Mouse (Mus musculus) lung, adult 2 months (tissue): Measurements from ENCODE around the gene Arid4a. TPM values are rescaled to one million over a fixed set of nuclear protein-coding genes. Genes with fewer than 3 reads are reported as not detected.
A peak's percentile ranks its signal among the peaks of the same experiment; 100 is the strongest.

ENCODE experiments used
- DNase-seq: peaks from one replicate; pipeline ENCODE4 v3.0.0; 2022
- H3K4me1 ChIP-seq: fragments of 200-500 bp; 2 replicates; pipeline ENCODE4 v1.6.1; 2011; ENCODE audit warnings: low read length; ENCODE audit not compliant: control insufficient read depth, insufficient read depth
- H3K4me3 ChIP-seq: fragments of 200-500 bp; replicated peaks from 2 replicates; pipeline ENCODE3; 2011; ENCODE audit warnings: low read depth, mild to moderate bottlenecking, control low read depth, low read length; ENCODE audit errors: extremely low read depth
- CTCF ChIP-seq: fragments of 200-500 bp; IDR thresholded peaks from 2 replicates; pipeline ENCODE4 v1.5.1; 2011; ENCODE audit warnings: mild to moderate bottlenecking, low read length, control low read depth; ENCODE audit not compliant: insufficient read depth
- POLR2A ChIP-seq: fragments of 200-500 bp; IDR thresholded peaks from 2 replicates; pipeline ENCODE4 v1.6.1; 2011; ENCODE audit warnings: low read depth, mild to moderate bottlenecking, control low read depth, low read length, borderline replicate concordance; ENCODE audit errors: extremely low read depth
- WGBS: fragments of 180-500 bp; shearing (Covaris S2); methylation state at CpG from one replicate; pipeline ENCODE4 v1.1.7; 2018; 5-methylcytosine and 5-hydroxymethylcytosine counted together
- polyA plus RNA-seq: library from polyadenylated mRNA; depleted of rRNA; stranded (reverse); fragments of >200 nt; gene quantifications from 2 replicates; pipeline ENCODE4 v1.2.3, GENCODE M21; 2012

Gene Arid4a
- polyA plus RNA-seq, 1 experiment: 5.4 TPM

GRCm38 (mm10) chr12:70975891-70976290 is 39.9 kb upstream of the Arid4a start:
- DNase-seq: no peak
- TF ChIP-seq POLR2A: no peak
- no peak for TF ChIP-seq CTCF
- peaks cover 2% of the 10 kb centered on the region; the same call in 1 of the 2 replicates for H3K4me1 ChIP-seq
- H3K4me3 ChIP-seq: peak overlapping the region; percentile 96
- 40% methylated on average over 3 of the region's 3 CpGs for WGBS

GRCm38 (mm10) chr12:70978345-70978744 is 37.4 kb upstream of the Arid4a start:
- 72% methylated on average over 7 of the region's 7 CpGs for WGBS
- no peak for DNase-seq
- Histone ChIP-seq H3K4me3 (no peak overlapping the region), H3K4me1 (peaks cover 2% of the 10 kb centered on the region; the same call in 1 of the 2 replicates)
- TF ChIP-seq POLR2A: no peak
- no peak for TF ChIP-seq CTCF

- peaks cover 2% of the 10 kb centered on the region for H3K4me1 ChIP-seq
- WGBS: 68% methylated on average over 7 of the region's 7 CpGs
- TF ChIP-seq POLR2A (no peak), CTCF (no peak)
- no peak for DNase-seq
- no peak overlapping the region for H3K4me3 ChIP-seq
These were observed 30.8 kb upstream of the Arid4a start for GRCm38 (mm10) chr12:70984855-70985550.

- Histone ChIP-seq H3K4me3 (no peak overlapping the region), H3K4me1 (peaks cover 14% of the 10 kb centered on the region)
- TF ChIP-seq CTCF: no peak
- no peak for TF ChIP-seq POLR2A
- no peak for DNase-seq
- 91% methylated on average over 5 of the region's 5 CpGs for WGBS
These were observed 18.6 kb upstream of the Arid4a start for GRCm38 (mm10) chr12:70997225-70997624.

- TF ChIP-seq POLR2A (no peak), CTCF (no peak)
- no peak for DNase-seq
- peak overlapping the region; percentile 11 for H3K4me3 ChIP-seq
- peaks cover 14% of the 10 kb centered on the region for H3K4me1 ChIP-seq
- 6% methylated on average over 5 of the region's 5 CpGs for WGBS
These were observed 16.3 kb upstream of the Arid4a start for GRCm38 (mm10) chr12:70999423-70999903.

GRCm38 (mm10) chr12:71000344-71000743 is 15.4 kb upstream of the Arid4a start:
- peaks cover 14% of the 10 kb centered on the region for H3K4me1 ChIP-seq
- 63% methylated on average over 1 of the region's 1 CpGs for WGBS

GRCm38 (mm10) chr12:71001456-71001855 is 14.3 kb upstream of the Arid4a start:
- TF ChIP-seq CTCF (no peak), POLR2A (no peak)
- Histone ChIP-seq H3K4me3 (no peak overlapping the region), H3K4me1 (peaks cover 14% of the 10 kb centered on the region)
- no peak for DNase-seq
- WGBS: 71% methylated on average over 6 of the region's 6 CpGs

More at GRCm38 (mm10) chr12:71000344-71000743, 15.4 kb upstream of the Arid4a start:
- TF ChIP-seq CTCF (no peak), POLR2A (no peak)
- no peak overlapping the region for H3K4me3 ChIP-seq
- no peak for DNase-seq

GRCm38 (mm10) chr12:71003760-71004426 is 11.9 kb upstream of the Arid4a start:
- TF ChIP-seq CTCF: no peak
- TF ChIP-seq POLR2A: no peak
- 71% methylated on average over 6 of the region's 6 CpGs for WGBS
- DNase-seq: no peak
- H3K4me1 ChIP-seq: peaks cover 15% of the 10 kb centered on the region
- H3K4me3 ChIP-seq: no peak overlapping the region

GRCm38 (mm10) chr12:71006141-71006540 is 9.6 kb upstream of the Arid4a start:
- Histone ChIP-seq H3K4me1 (peaks cover 3% of the 10 kb centered on the region; the same call in 1 of the 2 replicates), H3K4me3 (no peak overlapping the region)
- DNase-seq: no peak
- TF ChIP-seq POLR2A (no peak), CTCF (no peak)
- 82% methylated on average over 6 of the region's 6 CpGs for WGBS
